Mouse (Mus musculus) frontal cortex, postnatal 25 days (tissue): ENCODE data around the gene Cmtm8.

ENCODE experiments used
- DNase-seq, 2 experiments: peaks; one replicate each; pipeline ENCODE4 v3.0.0; 2022; ENCODE audit warnings: low spot score in 2 of 2

Gene Cmtm8

GRCm38 (mm10) chr9:114844017-114844662 is at the start of gene Cmtm8:
TSS of gene Cmtm8 (minus strand) at chr9:114844156.
- no peak for DNase-seq

DNA sequence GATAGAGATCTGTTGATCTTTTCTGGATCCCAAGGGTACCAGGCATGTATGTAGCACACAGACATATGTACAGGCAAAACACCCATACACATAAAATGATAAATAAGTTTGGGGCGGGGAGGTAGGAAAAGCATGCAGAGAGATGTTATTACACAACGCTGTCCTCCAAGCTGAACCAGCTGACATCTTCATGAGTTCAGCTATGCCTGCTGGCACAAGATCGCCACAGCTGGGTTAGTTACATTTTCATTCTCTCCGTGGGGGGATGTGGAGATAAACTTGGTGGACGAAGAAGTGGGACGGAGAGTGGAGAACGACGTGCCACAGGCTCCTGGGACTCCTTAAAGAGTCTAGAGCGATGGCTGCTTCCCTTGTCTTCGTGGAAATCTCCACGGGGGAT is 49.0 kb upstream of the Cmtm8 start:
- no peak for DNase-seq

DNA sequence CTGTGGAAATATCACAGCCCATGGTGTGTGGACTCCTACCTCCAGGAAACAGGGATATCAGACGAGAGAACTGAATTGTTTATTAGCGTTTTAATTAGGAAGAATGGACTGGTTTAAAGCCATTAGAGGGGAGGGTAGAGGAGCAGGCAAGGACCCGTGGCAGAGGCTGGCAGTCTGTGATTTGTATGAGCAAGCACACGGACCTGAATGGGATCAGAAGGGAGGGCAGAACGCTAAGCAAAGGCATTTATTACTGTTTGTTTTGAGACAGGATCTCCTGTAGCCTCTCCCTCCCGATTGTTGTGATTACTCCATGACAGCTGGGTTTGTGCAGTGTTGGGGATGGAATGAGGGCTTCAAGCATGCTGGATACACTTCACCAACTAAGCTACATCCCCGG is 46.4 kb upstream of the Cmtm8 start:
- DNase-seq: no peak

DNA sequence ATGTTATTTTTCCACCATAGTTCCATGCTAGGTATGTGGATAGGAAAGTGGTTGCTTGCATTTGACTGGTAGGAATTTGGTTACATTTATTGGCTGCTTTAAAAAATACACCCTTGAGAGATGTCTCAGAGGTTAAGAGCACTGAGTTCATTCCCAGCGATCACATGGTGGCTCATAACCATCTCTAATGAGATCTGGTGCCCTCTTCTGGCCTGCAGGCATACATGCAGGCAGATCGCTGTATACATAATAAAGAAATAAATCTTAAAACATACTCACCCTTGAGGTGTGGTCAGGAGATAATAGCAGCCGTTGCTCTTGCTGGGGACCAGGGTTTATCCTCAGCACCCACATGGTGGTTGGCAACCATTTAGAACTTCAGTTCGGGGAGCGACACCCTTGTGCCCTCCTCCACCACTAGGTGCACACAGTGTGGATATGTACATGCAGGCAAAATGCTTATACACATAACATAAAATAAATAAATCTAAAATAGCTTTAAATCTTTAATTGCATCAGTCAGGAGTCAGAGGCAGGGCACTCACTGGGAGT is 45.0 kb upstream of the Cmtm8 start:
- DNase-seq: no peak

DNA sequence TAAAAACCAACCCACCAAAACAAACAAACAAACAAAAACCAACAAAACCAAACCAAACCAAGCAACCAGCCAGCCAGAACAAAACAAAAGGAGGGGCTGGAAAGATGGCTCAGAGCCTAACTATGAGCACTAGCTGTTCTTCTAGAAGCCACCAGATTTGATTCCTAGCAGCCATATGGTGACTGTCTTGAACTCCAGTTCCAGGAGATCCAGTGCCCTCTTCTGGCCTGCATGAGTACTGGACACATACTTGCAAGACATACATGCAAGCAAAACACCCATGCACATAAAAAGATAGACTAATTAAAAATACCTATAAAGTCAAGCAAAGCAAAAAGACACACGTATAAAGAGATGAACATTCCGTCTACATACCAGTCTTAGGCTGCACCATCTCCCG is 43.7 kb upstream of the Cmtm8 start:
- no peak for DNase-seq

GRCm38 (mm10) chr9:114885991-114886662 is 42.2 kb upstream of the Cmtm8 start:
- DNase-seq: no peak

DNA sequence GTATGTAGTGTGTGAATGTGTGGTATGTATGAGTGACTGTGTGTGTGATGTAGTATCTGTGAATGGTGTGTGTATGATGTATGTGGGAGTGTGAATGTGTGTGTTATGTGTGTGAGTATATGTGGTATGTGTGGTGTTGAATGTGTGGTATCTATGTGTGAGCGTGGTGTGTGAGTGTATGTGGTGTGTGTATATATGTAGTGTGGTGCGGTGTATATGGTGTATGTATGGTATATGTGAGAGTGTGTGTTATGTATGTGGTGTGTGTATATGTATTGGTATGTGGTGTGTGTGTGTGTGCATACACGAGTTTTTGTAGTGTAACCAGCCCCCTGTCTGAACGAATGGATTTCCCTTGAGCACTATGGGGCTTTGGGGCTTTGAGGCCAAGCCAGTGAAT is 41.6 kb upstream of the Cmtm8 start:
- DNase-seq: no peak

DNA sequence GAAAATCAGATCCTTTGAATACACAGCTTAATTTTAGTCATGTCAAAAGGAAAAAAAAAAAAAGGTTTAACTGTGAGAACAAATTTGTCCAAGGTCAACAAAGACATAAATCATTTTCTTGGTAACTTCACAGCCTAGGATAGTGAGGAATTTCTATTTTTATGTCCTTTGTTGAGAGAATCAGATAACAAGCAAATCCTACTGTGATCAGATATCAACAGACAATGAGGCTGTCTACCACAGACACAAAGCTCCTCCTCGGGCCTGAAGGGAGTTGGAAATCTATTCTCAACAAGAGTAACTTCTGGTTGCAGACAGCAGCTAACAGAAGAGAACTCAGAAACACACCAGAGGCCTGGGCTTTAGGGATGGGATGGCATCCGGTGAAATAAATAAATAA is 38.0 kb upstream of the Cmtm8 start:
- no peak for DNase-seq

GRCm38 (mm10) chr9:114855327-114855726 is 11.4 kb upstream of the Cmtm8 start:
- DNase-seq: peak in 1 of 2 experiments; percentile 32

DNA sequence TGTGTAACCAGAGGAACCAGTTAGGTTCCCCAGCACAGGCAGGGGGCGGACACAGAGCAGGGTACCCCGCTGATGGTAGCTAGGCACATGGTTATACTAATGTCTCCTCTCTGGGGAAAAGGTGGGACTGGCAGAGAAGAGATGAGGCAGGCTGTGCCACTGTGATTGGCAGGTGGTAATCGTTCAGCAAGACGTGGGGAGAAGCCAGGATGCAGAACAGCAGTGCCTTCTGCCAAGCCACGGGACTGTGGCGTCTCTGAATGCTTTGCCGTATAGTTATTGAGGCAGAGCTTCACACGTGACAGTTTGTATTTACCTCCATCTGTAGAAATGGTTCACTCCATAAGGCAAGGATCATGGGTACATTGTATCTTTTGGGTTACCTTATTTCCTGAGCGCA is 10.7 kb upstream of the Cmtm8 start:
- no peak for DNase-seq

DNA sequence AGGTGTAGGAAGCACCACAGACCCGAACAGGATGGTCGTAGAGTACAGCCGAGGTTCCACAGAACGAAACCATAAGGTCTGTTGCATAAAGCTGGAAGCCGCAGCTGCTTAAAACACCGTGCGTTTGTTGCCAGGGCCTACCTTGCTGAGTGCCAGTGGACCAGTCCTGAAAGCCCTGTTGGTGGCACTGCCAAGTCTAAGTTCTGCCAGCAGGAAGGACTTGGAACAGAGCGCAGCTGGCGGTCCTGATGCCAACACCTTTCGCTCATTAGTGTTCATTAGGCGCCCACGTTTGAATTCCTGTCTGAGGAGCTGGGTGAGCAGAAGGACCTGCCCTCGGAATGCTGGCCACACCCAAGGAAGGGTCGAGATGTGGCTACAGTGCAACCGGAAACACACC is 9.4 kb upstream of the Cmtm8 start:
- DNase-seq: no peak

- DNase-seq: no peak
Observed at GRCm38 (mm10) chr9:114851419-114852190, 7.6 kb upstream of the Cmtm8 start.

DNA sequence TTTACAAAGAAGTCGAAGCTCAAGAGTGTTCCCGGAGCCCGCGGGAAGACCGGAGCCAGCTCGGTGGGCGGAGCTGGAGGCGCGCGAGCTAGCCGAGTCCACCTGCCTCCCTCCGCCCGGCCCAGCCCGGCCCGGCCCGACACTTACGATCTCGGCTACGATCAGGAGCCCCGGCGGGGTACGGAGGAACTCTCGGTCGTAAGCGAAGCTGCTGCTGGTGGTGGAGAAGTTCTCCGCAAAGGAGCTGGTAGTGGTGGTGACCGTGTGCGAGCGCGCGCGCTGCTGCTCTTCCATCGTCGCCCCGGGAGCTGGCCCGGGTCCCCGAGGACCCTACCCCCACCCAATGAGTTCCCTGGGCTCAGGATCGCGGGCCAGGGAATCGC is 331 bp downstream of the Cmtm8 start:
- no peak for DNase-seq

GRCm38 (mm10) chr9:114842886-114843285 is 1.1 kb downstream of the Cmtm8 start:
- DNase-seq: no peak

DNA sequence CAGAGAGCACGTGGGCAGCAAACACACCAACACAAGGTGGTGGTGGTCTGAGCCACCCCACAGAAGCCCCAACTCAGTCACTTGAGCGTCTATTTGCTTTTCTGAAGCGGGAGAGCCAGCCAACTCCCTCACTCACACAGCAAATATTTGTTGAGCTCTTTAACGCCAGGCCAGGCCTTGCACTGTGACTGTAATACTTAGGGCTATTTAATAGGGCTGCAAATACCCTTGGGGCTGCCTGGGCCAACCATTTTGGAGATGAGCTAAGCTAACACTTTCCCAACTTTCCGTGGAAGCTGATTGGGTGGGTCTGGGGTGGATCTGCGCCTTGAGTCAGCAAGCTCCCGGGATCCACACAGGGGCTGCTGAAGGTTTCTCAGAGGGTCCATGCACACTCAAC is 1.7 kb downstream of the Cmtm8 start:
- no peak for DNase-seq

DNA sequence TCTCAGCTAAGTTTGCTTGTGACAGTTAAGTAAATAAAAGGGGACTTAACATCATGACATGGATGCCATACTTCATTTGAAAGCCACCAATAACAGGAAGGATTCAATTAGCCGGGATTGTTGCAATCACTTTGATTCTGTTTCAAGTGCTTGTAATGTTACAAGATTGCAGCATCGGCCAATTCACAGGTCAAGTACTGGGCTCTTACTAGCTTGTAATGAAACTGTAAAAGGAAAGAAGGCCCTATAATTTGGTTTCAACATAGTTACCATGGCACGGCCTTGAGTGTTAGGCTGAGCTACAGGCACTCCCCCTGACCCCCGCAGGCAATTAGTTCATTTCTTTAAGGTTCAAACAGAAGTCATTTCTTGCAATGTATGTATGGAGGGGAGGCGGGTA is 5.1 kb downstream of the Cmtm8 start:
- DNase-seq: no peak

GRCm38 (mm10) chr9:114831527-114831926 is 12.4 kb downstream of the Cmtm8 start:
- no peak for DNase-seq

GRCm38 (mm10) chr9:114830351-114830750 is 13.6 kb downstream of the Cmtm8 start:
- DNase-seq: no peak

GRCm38 (mm10) chr9:114829669-114830068 is 14.3 kb downstream of the Cmtm8 start:
- no peak for DNase-seq

DNA sequence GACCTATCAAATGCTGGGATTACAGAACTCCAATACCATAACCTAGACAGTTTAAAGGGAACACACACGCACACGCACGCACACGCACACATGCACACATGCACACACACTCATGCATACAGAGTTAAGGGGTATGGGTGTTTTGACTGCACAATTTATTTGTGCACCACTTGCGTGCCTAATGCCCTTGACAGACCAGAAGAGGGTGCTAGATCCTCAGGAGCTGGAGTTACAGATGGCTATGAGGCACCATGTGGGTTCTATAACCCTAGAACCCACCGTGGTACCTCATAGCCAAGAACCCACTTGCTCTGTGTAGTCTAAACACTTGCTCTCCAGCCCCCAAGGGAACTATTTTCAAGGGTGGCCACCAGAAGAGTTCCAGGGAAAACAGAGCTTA is 15.6 kb downstream of the Cmtm8 start:
- DNase-seq: no peak

DNA sequence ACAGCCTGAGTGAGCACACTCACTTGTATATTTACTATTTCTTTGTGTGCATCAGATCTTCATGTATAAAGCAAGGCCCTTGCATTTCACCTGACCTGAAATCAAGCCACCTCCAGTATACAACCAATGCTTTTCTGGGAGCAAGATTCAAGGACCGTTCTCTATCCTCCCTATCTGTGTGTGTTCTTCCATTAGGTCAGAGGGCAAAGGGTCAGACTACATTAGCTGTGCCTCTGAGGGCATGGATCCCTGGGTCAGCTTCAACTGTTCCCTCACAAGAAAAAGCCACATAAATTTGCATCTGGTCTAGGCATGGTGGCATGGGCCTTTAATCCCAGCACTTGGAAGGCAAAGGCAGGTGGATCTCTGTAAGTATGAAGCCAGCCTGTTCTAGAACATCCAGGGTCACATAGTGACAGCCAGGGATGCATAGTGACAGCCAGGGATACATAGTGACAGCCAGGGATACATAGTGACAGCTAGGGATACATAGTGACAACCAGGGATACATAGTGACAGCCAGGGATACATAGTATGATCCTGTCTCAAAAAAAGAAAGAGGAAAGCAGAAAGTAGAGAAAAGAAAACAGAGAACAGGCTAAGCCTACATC is 16.6 kb downstream of the Cmtm8 start:
- DNase-seq: no peak

DNA sequence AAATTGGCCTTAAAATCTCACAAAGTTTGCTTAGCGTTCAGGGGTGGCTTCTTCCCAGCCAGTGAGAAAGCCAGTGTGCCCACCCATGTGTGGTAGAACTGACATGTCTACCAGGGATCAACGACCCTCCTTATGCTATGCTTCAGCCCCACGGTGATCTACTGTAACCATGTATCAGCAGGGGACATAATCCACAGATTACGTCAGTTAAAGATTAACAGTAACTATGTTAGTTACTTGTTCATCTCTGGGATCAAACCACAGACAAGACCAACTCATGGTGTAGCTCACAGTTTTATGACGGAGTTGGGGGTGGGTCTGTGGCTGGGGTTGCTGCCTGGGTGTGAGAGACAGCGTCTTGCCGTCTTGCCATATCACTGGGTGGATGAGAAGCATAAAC is 19.8 kb downstream of the Cmtm8 start:
- DNase-seq: no peak
